Mouse (Mus musculus) liver, embryonic 13.5 days (tissue): ENCODE data around the gene Pdlim1. TPM values are rescaled to one million over a fixed set of nuclear protein-coding genes. Genes with fewer than 3 reads are reported as not detected.
A peak's percentile ranks its signal among the peaks of the same experiment; 100 is the strongest.
"Not testable (repeated sequence)": the region's sequence is repeated elsewhere in the genome, so short reads cannot be mapped to it uniquely, and the experiment has no call there.

ENCODE experiments used
- ATAC-seq: fragments of 200-750 bp; cut with Nextera tagmentation; 2 replicates; pipeline ENCODE4 v1.8.0; 2017; ENCODE audit warnings: low read depth, mild to moderate bottlenecking, moderate number of reproducible peaks, moderate library complexity
- DNase-seq: peaks from one replicate; pipeline ENCODE4 v3.0.0; 2022
- H3K27ac ChIP-seq: fragments of 300-500 bp; sonication (generic); 2 replicates; pipeline ENCODE4 v1.5.1; 2015; ENCODE audit warnings: moderate library complexity, mild to moderate bottlenecking, inconsistent platforms
- H3K27me3 ChIP-seq: fragments of 300-500 bp; sonication (generic); 2 replicates; pipeline ENCODE4 v1.6.1; 2015; ENCODE audit warnings: mild to moderate bottlenecking, inconsistent platforms
- H3K36me3 ChIP-seq: fragments of 300-500 bp; sonication (generic); 2 replicates; pipeline ENCODE4 v1.6.1; 2015; ENCODE audit warnings: mild to moderate bottlenecking, inconsistent platforms
- H3K4me1 ChIP-seq: fragments of 300-500 bp; sonication (generic); replicated peaks from 2 replicates; pipeline ENCODE4 v1.6.1; 2015; ENCODE audit warnings: inconsistent platforms
- H3K4me2 ChIP-seq: fragments of 300-500 bp; sonication (generic); 2 replicates; pipeline ENCODE4 v1.6.1; 2015; ENCODE audit warnings: inconsistent platforms, mild to moderate bottlenecking, moderate library complexity
- H3K4me3 ChIP-seq: fragments of 300-500 bp; sonication (generic); replicated peaks from 2 replicates; pipeline ENCODE4 v1.5.1; 2015; ENCODE audit warnings: mild to moderate bottlenecking, inconsistent platforms
- H3K9ac ChIP-seq: fragments of 300-500 bp; sonication (generic); 2 replicates; pipeline ENCODE4 v1.6.1; 2015; ENCODE audit warnings: mild to moderate bottlenecking, inconsistent platforms
- H3K9me3 ChIP-seq: fragments of 300-500 bp; sonication (generic); replicated peaks from 2 replicates; pipeline ENCODE4 v1.6.1; 2016; ENCODE audit warnings: inconsistent platforms
- WGBS: fragments of 180-500 bp; shearing (Covaris S2); methylation state at CpG from one replicate; pipeline ENCODE4 v1.1.7; 2015; ENCODE audit not compliant: insufficient replicate concordance; 5-methylcytosine and 5-hydroxymethylcytosine counted together
- polyA plus RNA-seq: library from polyadenylated mRNA; unstranded; fragments of >200 nt; fragmentation: Nextera tagmentation; extraction: Ambion mirVana; gene quantifications from 2 replicates; pipeline ENCODE4 v1.2.1, GENCODE M21; 2015

Pdlim1 gene
- polyA plus RNA-seq, 1 experiment from 2014 or later = 75.4 TPM

DNA sequence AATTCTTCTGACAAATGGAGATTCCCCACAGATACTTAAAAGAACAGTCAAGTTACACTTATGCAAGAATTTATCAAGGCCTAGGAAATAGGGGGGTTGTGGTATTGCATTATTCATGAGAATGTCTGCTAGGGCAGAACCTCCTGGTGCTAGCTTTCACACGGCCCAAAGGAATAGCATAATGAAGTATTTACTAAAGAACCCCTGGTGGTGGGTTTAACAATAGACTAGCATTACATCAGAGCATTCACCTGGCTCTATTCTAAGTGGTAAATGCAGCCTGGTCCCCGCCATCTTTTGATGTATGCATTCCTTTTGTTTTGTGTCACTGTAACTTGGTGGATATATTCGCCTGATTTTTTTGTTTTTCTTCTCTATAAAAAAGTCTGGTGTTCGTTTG is 68.7 kb downstream of the Pdlim1 start:
- not testable (repeated sequence) for H3K4me3 ChIP-seq, H3K4me1 ChIP-seq, H3K9me3 ChIP-seq, H3K36me3 ChIP-seq, ATAC-seq, H3K27me3 ChIP-seq, DNase-seq, H3K9ac ChIP-seq, H3K4me2 ChIP-seq, H3K27ac ChIP-seq
- 56% methylated on average over 4 of the region's 4 CpGs for WGBS

DNA sequence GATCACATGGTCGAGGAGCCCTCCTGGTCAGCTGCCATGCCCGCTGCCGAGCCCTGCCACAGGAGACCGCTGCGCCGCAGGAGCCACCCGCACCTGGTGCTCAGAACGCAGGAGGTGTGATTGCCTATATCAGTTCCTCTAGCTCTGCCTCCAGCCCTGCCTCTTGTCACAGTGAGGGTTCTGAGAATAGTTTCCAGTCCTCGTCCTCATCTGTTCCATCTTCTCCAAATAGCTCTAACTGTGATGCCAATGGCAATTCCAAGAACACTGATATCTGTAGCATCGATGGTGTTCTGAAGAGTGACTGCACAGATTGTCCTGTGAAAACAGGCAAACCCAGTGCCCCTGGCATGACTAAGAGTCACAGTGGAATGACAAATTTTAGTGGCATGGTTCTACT is 81.0 kb downstream of the Pdlim1 start:
- no peak for DNase-seq
- H3K9ac ChIP-seq = no peak overlapping the region
- no peaks in the 10 kb centered on the region for H3K36me3 ChIP-seq

DNA sequence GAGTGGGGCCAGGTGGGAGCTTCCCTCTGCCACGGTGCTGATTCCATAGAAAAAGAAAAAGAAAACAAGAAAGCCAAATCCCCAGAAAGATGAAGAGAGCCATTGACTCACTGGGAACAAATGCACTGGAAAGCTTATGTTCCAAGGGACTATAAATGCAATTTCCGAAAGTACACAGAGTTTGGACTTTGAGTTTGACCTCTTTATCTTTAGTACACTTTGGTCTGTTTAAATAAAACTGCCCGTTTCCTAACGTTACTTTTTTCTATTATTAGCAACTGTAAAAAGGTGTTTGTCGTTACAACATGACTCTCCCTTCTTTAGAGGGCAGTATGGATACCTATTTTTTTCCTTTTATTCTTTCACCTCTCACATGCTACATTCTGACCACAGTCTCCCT is 84.5 kb downstream of the Pdlim1 start, which contains the start of gene Cyp2c70:
TSS of gene Cyp2c70 (minus strand) at position 174 of the 400 bp plus-strand sequence.
- ATAC-seq = 0 out of 2 replicates have a peak, but pooled peaks have one; percentile 43
- H3K4me1 ChIP-seq = no peaks in the 10 kb centered on the region
- DNase-seq = no peak
- H3K9me3 ChIP-seq = no peaks in the 10 kb centered on the region
- 46% methylated on average over 5 of the region's 5 CpGs for WGBS
- H3K4me2 ChIP-seq = 0 out of 2 replicates have a peak within 1 kb of the TSS, but pooled peaks have one; percentile 2
- no peaks in the 10 kb centered on the region for H3K27me3 ChIP-seq
- no peaks in the 10 kb centered on the region for H3K36me3 ChIP-seq
- H3K27ac ChIP-seq = no peak within 1 kb of the TSS
- no peak within 1 kb of the TSS for H3K4me3 ChIP-seq
- H3K9ac ChIP-seq = no peak within 1 kb of the TSS

More for the DNA sequence above, 81.0 kb downstream of the Pdlim1 start:
- Histone ChIP-seq H3K4me3 (no peak overlapping the region), H3K4me1 (no peaks in the 10 kb centered on the region), H3K9me3 (no peaks in the 10 kb centered on the region), H3K27me3 (no peaks in the 10 kb centered on the region), H3K4me2 (no peak overlapping the region), H3K27ac (no peak overlapping the region)
- ATAC-seq = no peak
- 76% methylated on average over 10 of the region's 10 CpGs for WGBS

DNA sequence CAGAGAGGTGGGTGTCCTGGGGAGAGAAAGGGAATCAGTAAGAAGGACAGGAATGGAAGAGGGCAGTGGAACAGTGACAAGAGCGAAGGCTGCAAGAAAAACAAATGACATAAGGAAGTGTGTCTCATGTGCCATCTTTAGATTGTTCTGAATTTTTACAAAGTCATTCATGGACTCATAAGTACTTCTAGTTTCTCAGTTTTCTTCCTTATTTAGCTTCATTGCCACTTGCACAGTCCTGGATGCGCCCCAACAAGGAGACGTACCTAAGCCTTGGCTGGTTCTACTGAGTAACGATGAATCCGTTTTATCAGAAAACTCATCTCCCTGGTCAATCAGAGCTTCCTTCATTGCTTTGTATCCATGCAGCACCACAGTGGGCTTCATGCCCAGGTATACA is 88.0 kb downstream of the Pdlim1 start:
- DNase-seq (no peak), ATAC-seq (no peak)
- H3K27ac ChIP-seq = no peak overlapping the region
- 71% methylated on average over 5 of the region's 5 CpGs for WGBS
- no peak overlapping the region for H3K9ac ChIP-seq
- H3K9me3 ChIP-seq = no peaks in the 10 kb centered on the region
- H3K36me3 ChIP-seq = no peaks in the 10 kb centered on the region
- no peak overlapping the region for H3K4me3 ChIP-seq
- H3K4me1 ChIP-seq = no peaks in the 10 kb centered on the region
- H3K27me3 ChIP-seq = no peaks in the 10 kb centered on the region
- no peak overlapping the region for H3K4me2 ChIP-seq

DNA sequence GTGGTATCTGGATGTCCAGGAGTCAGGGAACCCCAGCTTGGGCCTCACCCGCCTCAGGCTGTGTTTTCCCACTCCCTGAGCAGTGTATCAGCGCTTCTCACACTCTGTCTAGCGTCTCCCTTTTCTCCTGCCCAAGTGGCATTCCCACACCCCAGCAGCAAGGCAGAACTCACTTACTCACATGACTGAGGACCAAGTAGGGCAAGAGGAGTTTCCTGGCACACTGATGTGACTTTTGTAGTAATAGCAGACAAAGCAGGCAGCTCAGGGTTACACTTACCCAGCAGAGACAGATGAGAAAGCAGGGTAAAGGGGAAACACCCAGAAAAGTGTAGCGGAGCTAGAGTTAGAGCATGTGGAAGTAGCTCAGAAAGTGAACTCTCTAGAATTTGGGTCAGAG is 93.3 kb downstream of the Pdlim1 start:
- no peaks in the 10 kb centered on the region for H3K4me1 ChIP-seq
- WGBS = 66% methylated on average over 4 of the region's 4 CpGs
- H3K4me3 ChIP-seq = no peak overlapping the region
- ATAC-seq (no peak), DNase-seq (no peak)
- H3K27ac ChIP-seq = no peak overlapping the region
- no peaks in the 10 kb centered on the region for H3K27me3 ChIP-seq
- no peak overlapping the region for H3K9ac ChIP-seq
- no peak overlapping the region for H3K4me2 ChIP-seq
- H3K36me3 ChIP-seq = no peaks in the 10 kb centered on the region
- H3K9me3 ChIP-seq = no peaks in the 10 kb centered on the region

Other genes with a start within 250 kb of the Pdlim1 start
- not detected in 2 replicates for gene Cyp2c54, start 198.0 kb downstream of the Pdlim1 start, polyA plus RNA-seq
- not detected in 2 replicates for gene Cyp2c50, start 182.2 kb downstream of the Pdlim1 start, polyA plus RNA-seq
- gene Cyp2c70, start 84.5 kb downstream of the Pdlim1 start, polyA plus RNA-seq = 7.0 and 9.5 TPM in 2 replicates
- gene Sorbs1, start 241.9 kb upstream of the Pdlim1 start, polyA plus RNA-seq = 28.8 and 37.4 TPM in 2 replicates